Mouse (Mus musculus): ENCODE measurements around the gene Gigyf2. TPM values are rescaled to one million over a fixed set of nuclear protein-coding genes. Genes with fewer than 3 reads are reported as not detected.

The Gigyf2 gene
- total and polyA plus RNA-seq, 2 experiments from 2014 or later = 18.7 to 19.9 TPM

- no peak overlapping the region for H3K27ac ChIP-seq (ENCODE audit: low read depth)
- H3K36me3 ChIP-seq (replicated peaks; ENCODE audit: control insufficient read depth, insufficient read depth, low read length) = no peaks in the 10 kb centered on the region
- H3K4me1 ChIP-seq (ENCODE audit: control insufficient read depth, insufficient read depth) = no peaks in the 10 kb centered on the region
- 56% methylated on average over 4 of the region's 4 CpGs for WGBS
- H3K27me3 ChIP-seq (ENCODE audit: control insufficient read depth, insufficient read depth, low read length) = no peaks in the 10 kb centered on the region
- no peak overlapping the region for H3K4me3 ChIP-seq (ENCODE audit: low read depth, low read length)
- TF ChIP-seq EP300 (IDR thresholded peaks at IDR 0.05; ENCODE audit: low read depth) (no peak), CTCF (IDR thresholded peaks at IDR 0.05; ENCODE audit: low read depth) (no peak)
- DNase-seq (ENCODE audit: low spot score) (no peak), ATAC-seq (ENCODE audit: insufficient read depth, low read depth) (no peak)
- no peak overlapping the region for H3K9ac ChIP-seq (replicated peaks; ENCODE audit: low read depth, low read length)
- no peaks in the 10 kb centered on the region for H3K9me3 ChIP-seq (replicated peaks; ENCODE audit: control insufficient read depth, low read length)
- H3K4me2 ChIP-seq (ENCODE audit: low read depth, low read length) = no peak overlapping the region
Observed at GRCm38 (mm10) chr1:87493542-87493941, 166.7 kb downstream of the Gigyf2 start.

Other genes starting within 250 kb of the Gigyf2 start
- gene Alppl2, start 237.1 kb upstream of the Gigyf2 start, total RNA-seq (2014; rRNA removed; ENCODE audit: low replicate concordance) = not detected in 2 replicates
- gene Alppl2, start 237.1 kb upstream of the Gigyf2 start, polyA plus RNA-seq (2015; fragmentation: Nextera tagmentation; extraction: Ambion mirVana) = not detected in 2 replicates
- not detected in 2 replicates for gene Alpi, start 225.4 kb upstream of the Gigyf2 start, total RNA-seq (2014; rRNA removed; ENCODE audit: low replicate concordance)
- gene Alpi, start 225.4 kb upstream of the Gigyf2 start, polyA plus RNA-seq (2015; fragmentation: Nextera tagmentation; extraction: Ambion mirVana) = not detected in 2 replicates
- gene Akp3, start 202.0 kb upstream of the Gigyf2 start, total RNA-seq (2014; rRNA removed; ENCODE audit: low replicate concordance) = not detected in 2 replicates
- not detected in 2 replicates for gene Akp3, start 202.0 kb upstream of the Gigyf2 start, polyA plus RNA-seq (2015; fragmentation: Nextera tagmentation; extraction: Ambion mirVana)
- 0.46 and 2.2 TPM in 2 replicates for gene Ecel1, start 170.5 kb upstream of the Gigyf2 start, total RNA-seq (2014; rRNA removed; ENCODE audit: low replicate concordance)
- 0.41 and 0.55 TPM in 2 replicates for gene Ecel1, start 170.5 kb upstream of the Gigyf2 start, polyA plus RNA-seq (2015; fragmentation: Nextera tagmentation; extraction: Ambion mirVana)
- gene Prss56, start 143.7 kb upstream of the Gigyf2 start, total RNA-seq (2014; rRNA removed; ENCODE audit: low replicate concordance) = 1.4 TPM in 1 of 2 replicates, not detected in the other
- gene Prss56, start 143.7 kb upstream of the Gigyf2 start, polyA plus RNA-seq (2015; fragmentation: Nextera tagmentation; extraction: Ambion mirVana) = not detected in 2 replicates
- gene Chrnd, start 136.4 kb upstream of the Gigyf2 start, total RNA-seq (2014; rRNA removed; ENCODE audit: low replicate concordance) = 0.31 TPM in 1 of 2 replicates, not detected in the other
- not detected in 2 replicates for gene Chrnd, start 136.4 kb upstream of the Gigyf2 start, polyA plus RNA-seq (2015; fragmentation: Nextera tagmentation; extraction: Ambion mirVana)
- 1.5 TPM in 1 of 2 replicates, not detected in the other for gene Chrng, start 122.3 kb upstream of the Gigyf2 start, total RNA-seq (2014; rRNA removed; ENCODE audit: low replicate concordance)
- 0.05 and 0.25 TPM in 2 replicates for gene Chrng, start 122.3 kb upstream of the Gigyf2 start, polyA plus RNA-seq (2015; fragmentation: Nextera tagmentation; extraction: Ambion mirVana)
- 54.9 and 56.2 TPM in 2 replicates for gene Eif4e2, start 113.1 kb upstream of the Gigyf2 start, total RNA-seq (2014; rRNA removed; ENCODE audit: low replicate concordance)
- gene Eif4e2, start 113.1 kb upstream of the Gigyf2 start, polyA plus RNA-seq (2015; fragmentation: Nextera tagmentation; extraction: Ambion mirVana) = 76.2 and 80.9 TPM in 2 replicates
- 2.3 and 2.5 TPM in 2 replicates for gene Efhd1, start 62.6 kb upstream of the Gigyf2 start, total RNA-seq (2014; rRNA removed; ENCODE audit: low replicate concordance)
- 0.38 and 0.60 TPM in 2 replicates for gene Efhd1, start 62.6 kb upstream of the Gigyf2 start, polyA plus RNA-seq (2015; fragmentation: Nextera tagmentation; extraction: Ambion mirVana)
- not detected in 2 replicates for gene Kcnj13, start 67.7 kb downstream of the Gigyf2 start, total RNA-seq (2014; rRNA removed; ENCODE audit: low replicate concordance)
- 0.38 and 0.83 TPM in 2 replicates for gene Kcnj13, start 67.7 kb downstream of the Gigyf2 start, polyA plus RNA-seq (2015; fragmentation: Nextera tagmentation; extraction: Ambion mirVana)
- gene Snorc, start 143.3 kb downstream of the Gigyf2 start, total RNA-seq (2014; rRNA removed; ENCODE audit: low replicate concordance) = not detected in 2 replicates
- gene Snorc, start 143.3 kb downstream of the Gigyf2 start, polyA plus RNA-seq (2015; fragmentation: Nextera tagmentation; extraction: Ambion mirVana) = not detected in 2 replicates
- gene Neu2, start 182.9 kb downstream of the Gigyf2 start, total RNA-seq (2014; rRNA removed; ENCODE audit: low replicate concordance) = not detected in 2 replicates
- 0.23 TPM in 1 of 2 replicates, not detected in the other for gene Neu2, start 182.9 kb downstream of the Gigyf2 start, polyA plus RNA-seq (2015; fragmentation: Nextera tagmentation; extraction: Ambion mirVana)
- gene Ngef, start 246.9 kb downstream of the Gigyf2 start, total RNA-seq (2014; rRNA removed; ENCODE audit: low replicate concordance) = not detected in 2 replicates
- 0.05 and 0.26 TPM in 2 replicates for gene Ngef, start 246.9 kb downstream of the Gigyf2 start, polyA plus RNA-seq (2015; fragmentation: Nextera tagmentation; extraction: Ambion mirVana)